Mouse (Mus musculus) bone marrow, adult 2 months (tissue): ENCODE results near the gene Hist3h2a.

Experiments
- CTCF ChIP-seq: fragments of 200-500 bp; IDR thresholded peaks from 2 replicates; pipeline ENCODE4 v1.5.1; 2011; ENCODE audit warnings: low read length, control low read depth; ENCODE audit not compliant: control insufficient read depth, insufficient read depth
- POLR2A ChIP-seq: fragments of 200-500 bp; IDR thresholded peaks from 2 replicates; pipeline ENCODE4 v1.6.1; 2011; ENCODE audit warnings: low read depth, mild to moderate bottlenecking, control low read depth, low read length, borderline replicate concordance; ENCODE audit not compliant: control insufficient read depth

- TF ChIP-seq CTCF (no peak), POLR2A (no peak)
Measured at GRCm38 (mm10) chr11:58995061-58995806, 40.7 kb downstream of the Hist3h2a start.
